Mouse (Mus musculus) neural tube, embryonic 12.5 days (tissue): ENCODE data around the gene Tbl3. TPM values are rescaled to one million over a fixed set of nuclear protein-coding genes. Genes with fewer than 3 reads are reported as not detected.
A peak's percentile ranks its signal among the peaks of the same experiment; 100 is the strongest.
"Not testable (repeated sequence)": the region's sequence is repeated elsewhere in the genome, so short reads cannot be mapped to it uniquely, and the experiment has no call there.

Source experiments
- ATAC-seq: fragments of 200-750 bp; cut with Nextera tagmentation; 2 replicates; pipeline ENCODE4 v1.8.0; 2017; ENCODE audit warnings: low read depth, mild to moderate bottlenecking, moderate TSS enrichment, moderate library complexity; ENCODE audit not compliant: low FRiP score
- H3K27ac ChIP-seq: fragments of 300-500 bp; sonication (generic); 2 replicates; pipeline ENCODE4 v1.5.1; 2016
- H3K27me3 ChIP-seq: fragments of 300-500 bp; sonication (generic); replicated peaks from 2 replicates; pipeline ENCODE4 v1.6.1; 2016; ENCODE audit warnings: mild to moderate bottlenecking
- H3K36me3 ChIP-seq: fragments of 300-500 bp; sonication (generic); 2 replicates; pipeline ENCODE4 v1.6.1; 2016; ENCODE audit warnings: mild to moderate bottlenecking
- H3K4me1 ChIP-seq: fragments of 300-500 bp; sonication (generic); 2 replicates; pipeline ENCODE4 v1.6.1; 2016
- H3K4me2 ChIP-seq: fragments of 300-500 bp; sonication (generic); replicated peaks from 2 replicates; pipeline ENCODE4 v1.6.1; 2016; ENCODE audit warnings: mild to moderate bottlenecking
- H3K4me3 ChIP-seq: fragments of 300-500 bp; sonication (generic); 2 replicates; pipeline ENCODE4 v1.5.1; 2016
- H3K9ac ChIP-seq: fragments of 300-500 bp; sonication (generic); 2 replicates; pipeline ENCODE4 v1.6.1; 2016; ENCODE audit warnings: mild to moderate bottlenecking
- H3K9me3 ChIP-seq: fragments of 300-500 bp; sonication (generic); 2 replicates; pipeline ENCODE4 v1.6.1; 2016; ENCODE audit warnings: mild to moderate bottlenecking
- WGBS: fragments of 180-500 bp; shearing (Covaris S2); methylation state at CpG from one replicate; pipeline ENCODE4 v1.1.7; 2016; 5-methylcytosine and 5-hydroxymethylcytosine counted together
- polyA plus RNA-seq: library from polyadenylated mRNA; unstranded; fragments of >200 nt; fragmentation: Nextera tagmentation; extraction: Ambion mirVana; gene quantifications from 2 replicates; pipeline ENCODE4 v1.2.1, GENCODE M21; 2016

Gene Tbl3
- polyA plus RNA-seq, 1 experiment from 2014 or later, result 91.5 TPM

DNA sequence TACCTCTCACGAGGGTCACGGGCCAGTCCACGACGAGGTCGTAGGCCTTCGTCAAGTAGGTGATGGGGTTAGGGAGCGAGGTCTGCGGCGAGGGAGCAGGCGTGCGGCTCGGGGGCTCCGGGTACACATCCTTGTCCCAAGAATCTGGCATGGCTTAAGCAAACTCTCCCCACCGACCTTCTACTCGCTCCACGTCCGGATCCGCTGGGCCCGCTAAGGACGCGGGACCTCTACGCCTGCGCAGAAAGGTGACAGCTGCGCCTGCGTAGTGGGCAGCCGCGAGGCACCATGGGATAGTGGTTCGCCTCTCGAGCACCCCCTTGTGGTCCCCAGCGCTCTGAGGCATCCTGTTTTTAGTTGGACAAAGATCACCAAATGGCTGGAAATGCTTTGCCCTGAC, 16.7 kb upstream of the Tbl3 start, which contains the start of gene Ndufb10:
Gene Ndufb10, minus strand, starts transcription at position 295 of the 400 bp plus-strand sequence.
- peak within 1 kb of the TSS; percentile 71 for H3K4me3 ChIP-seq
- peaks cover 15% of the 10 kb centered on the region for H3K36me3 ChIP-seq
- H3K27ac ChIP-seq, result peak within 1 kb of the TSS; percentile 12; the same call in 1 of the 2 replicates
- peak within 1 kb of the TSS; percentile 92 for H3K9ac ChIP-seq
- under 1% methylated on average over 30 of the region's 30 CpGs for WGBS
- peak; percentile 78 for ATAC-seq
- H3K9me3 ChIP-seq, result no peaks in the 10 kb centered on the region
- H3K4me1 ChIP-seq, result peaks cover 29% of the 10 kb centered on the region
- H3K4me2 ChIP-seq, result peak within 1 kb of the TSS; percentile 94
- no peaks in the 10 kb centered on the region for H3K27me3 ChIP-seq

DNA sequence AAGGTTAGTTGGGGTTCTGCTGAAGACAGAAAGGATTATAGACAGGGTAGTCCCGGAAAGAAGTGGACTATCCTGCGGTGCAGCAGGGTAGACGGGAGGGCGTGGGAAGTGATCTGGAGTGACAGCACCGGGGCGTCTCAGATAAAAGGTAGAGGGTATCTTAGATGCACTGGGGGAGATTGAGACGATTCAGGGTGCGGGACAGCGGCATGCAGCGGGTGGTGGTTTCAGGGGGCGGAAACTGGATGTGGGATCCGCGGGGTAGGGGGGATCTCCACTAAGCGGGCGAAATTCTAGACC, 16.4 kb upstream of the Tbl3 start:
- peaks cover 31% of the 10 kb centered on the region for H3K4me1 ChIP-seq
- no peaks in the 10 kb centered on the region for H3K9me3 ChIP-seq
- H3K4me2 ChIP-seq, result peak overlapping the region; percentile 94
- no peak overlapping the region for H3K27ac ChIP-seq
- peak overlapping the region; percentile 92 for H3K9ac ChIP-seq
- peak overlapping the region; percentile 71 for H3K4me3 ChIP-seq
- H3K27me3 ChIP-seq, result no peaks in the 10 kb centered on the region
- peaks cover 15% of the 10 kb centered on the region for H3K36me3 ChIP-seq
- ATAC-seq, result no peak
- under 1% methylated on average over 15 of the region's 15 CpGs for WGBS

DNA sequence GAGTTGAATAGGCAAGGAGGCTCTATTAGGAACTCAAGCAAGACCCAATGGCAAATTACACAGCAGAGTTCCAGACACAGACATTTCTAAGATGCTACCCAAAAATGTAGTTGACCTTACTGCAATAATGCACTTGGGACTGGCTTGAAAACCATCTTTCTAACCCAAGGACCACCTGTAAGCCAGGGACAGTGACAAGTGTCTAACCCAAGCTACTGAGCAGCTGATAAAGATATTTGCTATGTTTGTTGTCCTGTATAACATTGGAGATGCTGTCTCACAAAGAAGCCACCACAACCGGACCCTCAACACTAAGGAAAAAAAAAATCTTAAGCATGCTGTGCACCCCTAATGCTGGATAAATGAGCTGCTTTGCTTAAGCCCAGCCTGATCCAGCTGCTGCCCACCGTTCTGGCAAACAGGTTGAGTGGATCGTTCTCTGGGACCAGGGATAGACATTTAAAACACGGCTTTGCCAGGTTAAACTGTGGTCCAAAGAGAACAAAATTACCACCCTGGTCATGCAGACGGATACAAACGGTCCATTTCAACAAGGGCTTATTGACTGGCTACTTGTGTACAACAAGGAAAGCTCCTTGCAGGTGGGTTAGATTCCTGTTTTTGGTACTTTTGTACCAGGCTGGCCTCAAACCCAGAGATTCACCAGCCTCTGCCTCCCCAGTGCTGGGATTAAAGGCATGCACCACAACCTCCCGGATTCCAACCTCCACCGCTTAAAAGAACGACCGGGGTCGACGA, 15.8 kb upstream of the Tbl3 start:
- H3K27me3 ChIP-seq, result no peaks in the 10 kb centered on the region
- 4% methylated on average over 12 of the region's 12 CpGs for WGBS

DNA sequence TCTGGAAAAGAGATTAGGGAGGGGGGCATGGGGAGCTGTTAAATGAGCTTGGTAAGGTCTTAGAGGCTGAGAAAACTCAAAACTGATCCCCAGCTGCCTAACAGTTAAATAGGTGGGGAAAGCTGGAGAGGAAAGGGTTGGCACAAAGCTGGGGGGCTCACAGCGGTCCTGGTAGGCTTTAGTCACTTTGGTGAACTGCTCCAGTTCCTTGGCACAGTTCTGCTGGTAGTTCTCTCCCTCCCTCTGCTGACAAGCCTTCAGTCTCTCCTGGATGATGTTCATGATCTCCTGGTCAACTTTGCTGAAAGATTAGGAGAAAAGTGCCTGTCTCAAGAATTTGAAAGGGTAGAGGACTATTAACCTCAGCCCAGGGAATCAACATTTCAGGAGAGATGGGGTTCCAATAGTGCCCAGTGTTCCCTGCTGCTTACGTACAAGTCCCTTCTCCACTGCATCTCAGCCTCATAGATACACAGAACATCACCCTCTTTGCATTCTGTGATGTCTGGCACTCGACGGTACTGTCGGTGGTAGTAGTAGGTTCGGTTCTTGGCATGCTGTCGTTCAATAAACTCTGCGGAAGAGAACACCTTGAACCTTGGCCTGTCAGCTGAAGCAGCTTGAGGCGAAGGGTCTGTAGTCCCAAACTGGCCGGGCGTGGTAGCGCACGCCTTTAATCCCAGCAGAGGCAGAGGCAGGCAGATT, 14.9 kb upstream of the Tbl3 start:
- peaks cover 21% of the 10 kb centered on the region for H3K36me3 ChIP-seq
- H3K27ac ChIP-seq, result no peak overlapping the region
- H3K9ac ChIP-seq, result peak overlapping the region; percentile 22; the same call in 1 of the 2 replicates
- WGBS, result 23% methylated on average over 13 of the region's 13 CpGs
- peak overlapping the region; percentile 94 for H3K4me2 ChIP-seq
- no peak overlapping the region for H3K4me3 ChIP-seq
- no peaks in the 10 kb centered on the region for H3K27me3 ChIP-seq
- H3K4me1 ChIP-seq, result peaks cover 35% of the 10 kb centered on the region
- no peaks in the 10 kb centered on the region for H3K9me3 ChIP-seq
- ATAC-seq, result no peak

More for the DNA sequence above, 15.8 kb upstream of the Tbl3 start:
- no peaks in the 10 kb centered on the region for H3K9me3 ChIP-seq
- ATAC-seq, result no peak
- H3K27ac ChIP-seq, result no peak overlapping the region
- H3K4me3 ChIP-seq, result peak overlapping the region; percentile 71
- H3K9ac ChIP-seq, result peak overlapping the region; percentile 92
- peak overlapping the region; percentile 94 for H3K4me2 ChIP-seq
- peaks cover 15% of the 10 kb centered on the region for H3K36me3 ChIP-seq
- H3K4me1 ChIP-seq, result peaks cover 35% of the 10 kb centered on the region

DNA sequence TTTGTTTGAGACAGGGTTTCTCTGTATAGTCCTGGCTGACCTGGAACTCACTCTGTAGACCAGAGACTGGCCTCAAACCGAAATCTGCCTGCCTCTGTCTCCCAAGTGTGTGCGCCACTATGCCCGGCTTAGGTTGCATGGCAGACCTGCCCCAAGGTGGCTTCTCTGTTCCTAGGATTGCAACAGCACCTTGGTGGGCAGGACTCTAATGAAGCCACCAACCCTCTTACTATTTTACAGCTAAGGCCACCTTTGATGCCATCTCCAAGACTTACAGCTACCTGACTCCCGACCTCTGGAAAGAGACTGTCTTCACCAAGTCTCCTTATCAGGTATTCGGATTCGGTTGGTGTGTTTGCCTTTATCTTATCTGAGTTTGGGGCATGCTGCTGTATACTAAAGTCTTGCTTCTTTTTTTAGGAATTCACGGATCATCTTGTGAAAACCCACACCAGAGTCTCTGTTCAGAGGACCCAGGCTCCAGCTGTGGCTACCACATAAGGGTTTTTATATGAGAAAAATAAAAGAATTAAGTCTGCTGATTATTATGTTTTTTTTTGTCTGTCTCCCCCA, 14.0 kb upstream of the Tbl3 start:
- WGBS, result 76% methylated on average over 7 of the region's 7 CpGs
- H3K4me1 ChIP-seq, result peaks cover 35% of the 10 kb centered on the region
- H3K9ac ChIP-seq, result peak overlapping the region; percentile 56

DNA sequence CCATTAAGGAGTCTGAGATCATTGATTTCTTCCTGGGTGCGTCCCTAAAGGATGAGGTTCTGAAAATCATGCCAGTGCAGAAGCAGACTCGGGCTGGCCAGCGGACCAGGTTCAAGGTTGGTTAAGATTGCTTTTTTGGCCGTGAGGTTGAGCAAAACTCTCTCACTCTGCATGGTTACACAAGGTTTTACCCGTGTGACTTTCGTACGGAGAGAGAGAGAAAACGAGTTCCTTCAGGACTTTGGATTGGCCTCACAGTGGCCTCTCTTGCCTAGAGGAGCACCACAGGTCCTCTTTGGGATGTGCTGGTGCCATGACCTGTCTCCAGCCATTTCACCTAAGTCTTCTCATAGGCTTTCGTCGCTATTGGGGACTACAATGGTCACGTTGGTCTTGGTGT, 13.2 kb upstream of the Tbl3 start:
- Histone ChIP-seq H3K4me3 (peak overlapping the region; percentile 80), H3K36me3 (peaks cover 36% of the 10 kb centered on the region), H3K9ac (peak overlapping the region; percentile 83), H3K4me2 (peak overlapping the region; percentile 94), H3K4me1 (peaks cover 35% of the 10 kb centered on the region)
- ATAC-seq, H3K27ac ChIP-seq, H3K9me3 ChIP-seq, H3K27me3 ChIP-seq: not testable (repeated sequence)
- 2% methylated on average over 11 of the region's 11 CpGs for WGBS

More for the DNA sequence above, 14.0 kb upstream of the Tbl3 start:
- not testable (repeated sequence) for ATAC-seq, H3K9me3 ChIP-seq, H3K27me3 ChIP-seq, H3K27ac ChIP-seq
- Histone ChIP-seq H3K4me2 (peak overlapping the region; percentile 94), H3K36me3 (peaks cover 29% of the 10 kb centered on the region), H3K4me3 (peak overlapping the region; percentile 26)

DNA sequence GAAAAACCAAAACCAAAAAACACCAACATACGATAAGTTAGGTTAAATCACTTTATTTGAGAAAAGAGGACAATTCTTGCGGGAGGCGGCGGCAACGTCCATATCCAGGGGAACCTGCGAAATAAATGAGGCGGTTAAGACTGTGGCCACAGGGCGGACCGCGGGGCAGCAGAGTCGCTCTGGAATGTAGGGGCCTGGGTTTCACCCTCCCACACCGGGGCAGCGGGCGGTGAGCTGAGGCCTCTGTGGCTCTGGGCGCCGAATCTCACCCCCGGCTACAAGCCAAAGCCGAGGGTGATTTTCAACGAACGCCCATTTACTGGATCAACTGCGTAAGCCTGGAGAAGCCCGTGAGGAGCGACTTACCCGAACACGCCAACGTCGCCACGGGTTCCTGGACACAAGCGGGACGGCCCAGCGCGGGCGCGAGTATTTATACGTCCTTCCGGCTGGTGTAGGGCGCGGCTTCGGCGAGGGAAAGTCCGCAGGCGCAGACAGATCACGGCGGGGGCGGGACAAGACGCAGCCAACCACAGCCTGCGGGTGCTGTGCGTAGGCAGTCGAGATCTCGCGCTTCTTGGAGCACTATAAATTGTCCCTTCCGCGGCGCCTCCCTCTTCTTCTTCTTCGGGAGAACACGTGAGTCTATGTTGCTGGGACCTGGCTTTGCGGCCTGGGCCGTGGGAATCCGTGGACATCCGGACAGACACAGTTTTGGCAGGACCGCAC, 12.2 kb upstream of the Tbl3 start:
- peak; percentile 97 for ATAC-seq
- peaks cover 36% of the 10 kb centered on the region for H3K36me3 ChIP-seq
- peak overlapping the region; percentile 83 for H3K9ac ChIP-seq
- H3K4me3 ChIP-seq, result peak overlapping the region; percentile 80
- peak overlapping the region; percentile 57; the same call in 1 of the 2 replicates for H3K27ac ChIP-seq
- H3K27me3 ChIP-seq, result no peaks in the 10 kb centered on the region
- H3K9me3 ChIP-seq, result no peaks in the 10 kb centered on the region
- H3K4me1 ChIP-seq, result peaks cover 35% of the 10 kb centered on the region
- under 1% methylated on average over 61 of the region's 61 CpGs for WGBS
- H3K4me2 ChIP-seq, result peak overlapping the region; percentile 94

DNA sequence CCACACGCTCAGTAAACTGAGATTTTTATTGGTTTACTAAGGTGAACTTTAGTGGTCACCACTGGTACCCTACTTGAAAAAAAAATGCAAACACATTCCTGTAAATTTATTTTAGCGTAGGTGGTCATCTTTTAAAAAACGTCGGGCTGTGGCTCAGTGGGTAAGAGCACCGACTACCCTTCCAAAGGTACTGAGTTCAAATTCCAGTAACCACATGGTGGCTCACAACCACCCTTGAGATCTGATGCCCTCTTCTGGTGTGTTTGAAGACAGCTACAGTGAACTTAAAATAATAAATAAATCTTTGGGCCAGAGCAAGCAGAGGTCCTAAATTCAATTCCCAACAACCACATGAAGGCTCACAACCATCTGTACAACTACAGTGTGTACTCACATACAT, 11.5 kb upstream of the Tbl3 start:
- H3K27ac ChIP-seq, H3K9me3 ChIP-seq, H3K27me3 ChIP-seq, ATAC-seq: not testable (repeated sequence)
- H3K4me1 ChIP-seq, result peaks cover 33% of the 10 kb centered on the region
- peak overlapping the region; percentile 80 for H3K4me3 ChIP-seq
- H3K9ac ChIP-seq, result peak overlapping the region; percentile 83
- peaks cover 36% of the 10 kb centered on the region for H3K36me3 ChIP-seq
- WGBS, result 60% methylated on average over 5 of the region's 5 CpGs
- peak overlapping the region; percentile 94 for H3K4me2 ChIP-seq

DNA sequence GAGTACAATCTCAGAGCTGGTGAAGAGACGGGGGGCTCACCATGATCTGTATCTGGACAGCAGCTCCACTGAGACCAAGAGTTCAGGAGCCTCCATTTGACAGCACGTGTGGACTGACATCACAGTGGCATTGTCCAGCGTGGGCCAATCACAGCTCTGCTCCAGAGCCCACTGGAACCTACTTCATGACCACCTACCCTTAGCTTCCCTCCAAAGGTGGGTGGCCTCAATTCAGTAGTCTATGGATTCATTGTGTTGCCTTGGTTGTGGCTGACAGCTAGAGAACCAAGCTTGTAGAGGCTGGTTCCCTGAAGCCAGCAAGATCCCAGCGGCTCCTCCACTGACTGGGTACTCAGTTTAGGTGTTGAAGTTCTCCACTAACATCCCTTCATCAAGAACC, 10.5 kb upstream of the Tbl3 start, which contains the start of the genes Rnf151 and Rps2:
Gene Rnf151, minus strand, starts transcription at position 121 of the 400 bp plus-strand sequence.
Gene Rps2, plus strand, starts transcription at position 174 of the 400 bp plus-strand sequence.
- ATAC-seq, result no peak
- Histone ChIP-seq H3K4me1 (peaks cover 24% of the 10 kb centered on the region), H3K36me3 (peaks cover 36% of the 10 kb centered on the region), H3K4me2 (peak within 1 kb of the TSS; percentile 94), H3K4me3 (peak within 1 kb of the TSS; percentile 80), H3K9ac (0 out of 2 replicates have a peak within 1 kb of the TSS, but pooled peaks have one; percentile 83), H3K27me3 (no peaks in the 10 kb centered on the region), H3K9me3 (no peaks in the 10 kb centered on the region), H3K27ac (no peak within 1 kb of the TSS)
- WGBS, result 93% methylated on average over 4 of the region's 4 CpGs

DNA sequence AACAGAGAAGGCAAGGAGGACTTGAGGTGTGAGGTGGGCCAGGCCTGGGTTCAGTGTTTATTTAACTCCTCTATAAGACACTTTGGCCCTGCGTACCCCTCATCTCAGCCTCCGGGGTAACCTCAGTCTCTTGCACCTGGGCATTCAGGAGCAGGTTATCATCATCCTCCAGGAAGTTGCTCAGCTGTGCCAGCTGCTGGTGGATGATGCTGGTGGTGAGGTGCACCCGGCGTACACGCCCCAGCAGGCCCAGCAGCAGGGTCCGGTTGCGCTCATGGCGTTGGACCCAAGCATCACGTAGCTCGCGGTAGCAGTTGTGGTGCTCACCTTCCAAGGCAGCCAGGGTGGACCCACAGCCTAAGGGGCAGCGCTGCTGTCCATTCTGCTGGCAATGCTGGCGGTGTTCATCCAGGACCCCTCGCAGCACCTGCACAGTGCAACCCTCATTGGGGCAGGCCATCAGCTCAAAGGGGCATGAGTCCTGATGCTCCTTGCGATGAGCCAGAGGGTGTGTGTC, 8.8 kb upstream of the Tbl3 start:
- ATAC-seq, result no peak
- Histone ChIP-seq H3K9ac (no peak overlapping the region), H3K4me2 (no peak overlapping the region), H3K36me3 (peaks cover 22% of the 10 kb centered on the region), H3K27me3 (no peaks in the 10 kb centered on the region), H3K4me3 (no peak overlapping the region), H3K4me1 (peaks cover 8% of the 10 kb centered on the region), H3K27ac (no peak overlapping the region), H3K9me3 (no peaks in the 10 kb centered on the region)
- WGBS, result 96% methylated on average over 15 of the region's 15 CpGs

DNA sequence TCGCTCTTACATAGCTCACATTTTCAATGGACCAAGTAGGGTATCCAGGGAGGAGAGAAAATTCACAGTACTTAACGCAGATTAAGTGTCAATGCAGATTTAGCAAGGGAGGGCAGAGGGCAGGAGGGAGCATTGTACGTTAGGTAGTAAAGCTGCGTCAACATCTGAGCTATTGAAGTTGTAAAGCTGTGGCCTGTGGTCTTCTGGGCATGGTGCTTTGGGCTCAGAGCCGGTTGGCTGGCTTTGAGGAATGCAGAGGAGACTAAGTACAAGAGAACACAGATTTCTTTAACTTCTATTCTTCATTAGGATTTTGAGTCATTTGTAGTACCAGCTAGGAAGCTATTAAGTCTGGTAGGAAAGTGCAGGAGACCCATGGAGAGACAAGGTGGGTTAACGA, 8.1 kb upstream of the Tbl3 start:
- Histone ChIP-seq H3K4me2 (no peak overlapping the region), H3K36me3 (peaks cover 20% of the 10 kb centered on the region), H3K27me3 (no peaks in the 10 kb centered on the region), H3K4me3 (no peak overlapping the region), H3K4me1 (peaks cover 6% of the 10 kb centered on the region; the same call in 1 of the 2 replicates), H3K27ac (no peak overlapping the region), H3K9ac (no peak overlapping the region), H3K9me3 (no peaks in the 10 kb centered on the region)
- ATAC-seq, result no peak
- 60% methylated on average over 6 of the region's 6 CpGs for WGBS
